ENCODE assay signal across 15 mouse cellular contexts in genomic region chr6:117252361-117252760, GRCm38 (mm10).
"Had no signal": no experiment of that assay in that cellular context is flagged by ENCODE, and none has a peak within 500 bp of the region (broad histone marks: within the 10 kb centered on the region; RNA-seq: fewer than 3 reads in every experiment).

No protein-coding gene starts in this region.

- H3K27ac ChIP-seq: left cerebral cortex, adult 2 months; liver, embryonic 13.5 days; midbrain, embryonic 12.5 days; neural tube, embryonic 13.5 days had no signal

- H3K36me3 ChIP-seq: liver, embryonic 13.5 days; midbrain, embryonic 12.5 days; neural tube, embryonic 13.5 days had no signal

- ATAC-seq: midbrain, embryonic 16.5 days had no signal

- H3K27me3 ChIP-seq: liver, embryonic 13.5 days; midbrain, embryonic 12.5 days; neural tube, embryonic 13.5 days had no signal

- DNase-seq: kidney, postnatal 10 days; kidney, postnatal 36 days; layer of hippocampus, postnatal 36 days; liver, embryonic 13.5 days; lung, adult 2 months; lung, postnatal 14 days; lung, postnatal 4 days; retina, postnatal 1 day; thymus, adult 18-20 months; thymus, postnatal 36 days had no signal

- H3K9me3 ChIP-seq: liver, embryonic 13.5 days; midbrain, embryonic 12.5 days; neural tube, embryonic 13.5 days had no signal

- H3K9ac ChIP-seq: liver, embryonic 13.5 days; midbrain, embryonic 12.5 days; neural tube, embryonic 13.5 days had no signal

- H3K4me2 ChIP-seq: liver, embryonic 13.5 days; midbrain, embryonic 12.5 days; neural tube, embryonic 13.5 days had no signal

- H3K4me3 ChIP-seq: left cerebral cortex, adult 2 months; liver, embryonic 13.5 days; midbrain, embryonic 12.5 days; myocyte; neural tube, embryonic 13.5 days had no signal

- H3K4me1 ChIP-seq: liver, embryonic 13.5 days had no signal
